Mouse (Mus musculus) midbrain, postnatal 0 days (tissue): ENCODE data around the gene Cactin. TPM values are rescaled to one million over a fixed set of nuclear protein-coding genes. Genes with fewer than 3 reads are reported as not detected.

Source experiments
- ATAC-seq: fragments of 200-750 bp; cut with Nextera tagmentation; 2 replicates; pipeline ENCODE4 v1.8.0; 2017; ENCODE audit warnings: moderate number of reproducible peaks, mild to moderate bottlenecking, moderate TSS enrichment, moderate library complexity; ENCODE audit not compliant: low FRiP score
- DNase-seq: peaks from one replicate; pipeline ENCODE4 v3.0.0-alpha.2; 2015; ENCODE audit warnings: low spot score
- H3K27ac ChIP-seq: fragments of 300-500 bp; sonication (generic); 2 replicates; pipeline ENCODE4 v1.5.1; 2014; ENCODE audit warnings: low read depth, mild to moderate bottlenecking, low read length, mixed read lengths
- H3K27me3 ChIP-seq: fragments of 300-500 bp; sonication (generic); 2 replicates; pipeline ENCODE4 v1.6.1; 2014; ENCODE audit warnings: low read length, control low read depth, mixed read lengths; ENCODE audit not compliant: insufficient read depth
- H3K36me3 ChIP-seq: fragments of 300-500 bp; sonication (generic); 2 replicates; pipeline ENCODE4 v1.6.1; 2014; ENCODE audit warnings: low read length, control low read depth, mixed read lengths; ENCODE audit not compliant: insufficient read depth
- H3K4me1 ChIP-seq: fragments of 300-500 bp; sonication (generic); 2 replicates; pipeline ENCODE4 v1.6.1; 2014; ENCODE audit warnings: mild to moderate bottlenecking, control low read depth, antibody characterized with exemption, low read length, mixed read lengths; ENCODE audit not compliant: insufficient read depth
- H3K4me2 ChIP-seq: fragments of 300-500 bp; sonication (generic); 2 replicates; pipeline ENCODE4 v1.6.1; 2014; ENCODE audit warnings: low read depth, mild to moderate bottlenecking, low read length, mixed read lengths; ENCODE audit not compliant: poor library complexity, severe bottlenecking
- H3K4me3 ChIP-seq: fragments of 300-500 bp; sonication (generic); 2 replicates; pipeline ENCODE4 v1.5.1; 2014; ENCODE audit warnings: low read depth, mild to moderate bottlenecking, low read length, moderate library complexity
- H3K9ac ChIP-seq: fragments of 300-500 bp; sonication (generic); replicated peaks from 2 replicates; pipeline ENCODE4 v1.6.1; 2014; ENCODE audit warnings: mild to moderate bottlenecking, low read length, moderate library complexity, mixed read lengths; ENCODE audit not compliant: poor library complexity, severe bottlenecking
- H3K9me3 ChIP-seq: fragments of 300-500 bp; sonication (generic); 2 replicates; pipeline ENCODE4 v1.6.1; 2016; ENCODE audit warnings: low read length, control low read depth
- CTCF ChIP-seq: IDR thresholded peaks from 2 replicates; pipeline ENCODE4 v1.5.1; 2016; ENCODE audit warnings: antibody characterized with exemption, mild to moderate bottlenecking
- WGBS: fragments of 180-500 bp; shearing (Covaris S2); extraction: QIAGEN DNeasy Blood & Tissue Kit; methylation state at CpG from one replicate; pipeline ENCODE4 v1.1.7; 2014; 5-methylcytosine and 5-hydroxymethylcytosine counted together
- polyA plus RNA-seq: library from polyadenylated mRNA; unstranded; fragments of >200 nt; fragmentation: Nextera tagmentation; extraction: Ambion mirVana; gene quantifications from 2 replicates; pipeline ENCODE4 v1.2.1, GENCODE M21; 2015
- total RNA-seq: library from RNA; depleted of rRNA; stranded (reverse); fragments of >200 nt; gene quantifications from 2 replicates; pipeline ENCODE4 v1.2.3, GENCODE M21; 2014

The Cactin gene
- total and polyA plus RNA-seq, 2 experiments from 2014 or later = 20.2 to 22.7 TPM

DNA sequence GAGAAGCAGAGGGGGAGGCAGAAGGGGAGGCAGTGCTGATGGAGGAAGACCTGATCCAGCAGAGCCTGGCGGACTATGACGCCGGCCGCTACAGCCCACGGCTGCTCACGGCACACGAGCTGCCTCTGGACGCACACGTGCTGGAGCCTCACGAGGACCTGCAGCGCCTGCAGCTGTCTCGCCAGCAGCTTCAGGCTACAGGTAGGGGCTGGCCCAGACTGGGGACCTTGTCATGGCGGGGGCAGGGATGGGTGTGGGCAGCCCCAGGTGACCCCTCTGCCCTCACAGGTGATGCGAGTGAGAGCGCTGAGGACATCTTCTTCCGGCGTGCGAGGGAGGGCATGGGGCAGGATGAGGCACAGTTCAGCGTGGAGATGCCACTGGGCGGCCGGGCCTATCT is 4.3 kb downstream of the Cactin start:
- Histone ChIP-seq H3K27ac (no peak overlapping the region), H3K36me3 (peaks cover 54% of the 10 kb centered on the region), H3K4me3 (no peak overlapping the region), H3K9me3 (no peaks in the 10 kb centered on the region), H3K27me3 (no peaks in the 10 kb centered on the region), H3K4me1 (no peaks in the 10 kb centered on the region), H3K9ac (no peak overlapping the region), H3K4me2 (no peak overlapping the region)
- no peak for TF ChIP-seq CTCF
- ATAC-seq = no peak
- WGBS = 91% methylated on average over 17 of the region's 21 CpGs
- DNase-seq = no peak

DNA sequence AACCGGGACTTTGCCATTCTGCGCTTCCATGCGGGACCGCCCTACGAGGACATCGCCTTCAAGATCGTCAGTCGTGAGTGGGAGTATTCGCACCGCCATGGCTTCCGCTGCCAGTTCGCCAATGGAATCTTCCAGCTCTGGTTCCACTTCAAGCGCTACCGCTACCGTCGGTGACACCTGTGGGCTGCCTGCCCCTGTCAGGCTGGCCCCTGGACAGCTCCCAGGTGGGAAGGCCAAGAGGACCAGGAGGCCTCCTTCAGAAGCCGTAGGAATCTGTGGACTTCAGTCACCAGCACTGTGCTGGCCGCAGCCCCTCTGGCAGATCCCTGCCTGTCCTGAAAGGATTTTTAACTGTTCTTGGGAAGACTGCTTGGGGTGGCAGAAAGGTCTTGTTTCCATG is 4.9 kb downstream of the Cactin start:
- Histone ChIP-seq H3K27me3 (no peaks in the 10 kb centered on the region), H3K36me3 (peaks cover 54% of the 10 kb centered on the region), H3K4me3 (no peak overlapping the region), H3K9me3 (no peaks in the 10 kb centered on the region), H3K27ac (no peak overlapping the region), H3K9ac (no peak overlapping the region), H3K4me1 (no peaks in the 10 kb centered on the region), H3K4me2 (no peak overlapping the region)
- ATAC-seq (no peak), DNase-seq (no peak)
- no peak for TF ChIP-seq CTCF
- WGBS = 92% methylated on average over 18 of the region's 18 CpGs

DNA sequence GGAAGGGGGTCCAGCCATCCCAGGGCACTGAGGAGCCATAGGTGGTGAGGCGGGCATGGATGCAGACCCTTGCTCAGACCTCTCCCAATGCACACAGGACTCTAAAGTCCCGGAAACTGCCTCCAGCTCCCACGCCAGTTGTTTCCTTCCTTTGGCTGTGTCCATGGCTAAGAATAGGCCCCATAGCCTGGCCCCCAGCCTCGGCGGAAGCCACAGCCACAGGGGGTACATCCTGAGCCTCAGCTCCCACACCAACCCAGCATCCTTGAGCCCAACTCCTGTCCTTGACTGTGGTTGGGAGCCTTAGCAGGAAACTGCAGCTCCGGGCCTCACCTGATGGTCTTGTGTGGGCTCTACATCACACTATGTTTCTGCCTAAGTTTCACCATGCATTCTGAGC is 6.0 kb downstream of the Cactin start:
- no peaks in the 10 kb centered on the region for H3K9me3 ChIP-seq
- no peak for TF ChIP-seq CTCF
- H3K27ac ChIP-seq = no peak overlapping the region
- WGBS = 78% methylated on average over 6 of the region's 6 CpGs
- no peak for ATAC-seq
- DNase-seq = no peak
- H3K9ac ChIP-seq = no peak overlapping the region
- H3K4me2 ChIP-seq = no peak overlapping the region
- peaks cover 54% of the 10 kb centered on the region for H3K36me3 ChIP-seq
- H3K4me1 ChIP-seq = no peaks in the 10 kb centered on the region
- no peaks in the 10 kb centered on the region for H3K27me3 ChIP-seq
- no peak overlapping the region for H3K4me3 ChIP-seq

DNA sequence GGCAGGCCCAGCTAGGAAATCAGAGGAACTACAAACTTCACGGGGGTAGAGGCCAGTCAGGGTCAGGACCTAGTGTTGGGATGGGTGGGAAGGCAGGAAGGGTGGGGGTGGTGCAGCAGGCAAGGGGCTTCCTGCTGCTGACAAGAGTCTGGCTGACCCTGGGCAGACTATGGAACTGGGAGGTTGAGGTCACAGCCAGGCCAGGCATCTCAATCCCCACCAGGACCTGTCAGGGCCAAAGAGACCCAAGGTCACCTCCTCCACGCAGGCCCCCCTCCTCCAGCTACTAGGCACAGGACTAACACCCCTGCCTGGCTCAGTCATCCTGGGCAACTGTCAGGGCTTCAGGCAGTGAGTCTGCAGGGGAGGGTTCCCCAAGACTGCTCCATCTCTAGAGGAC is 7.1 kb downstream of the Cactin start:
- Histone ChIP-seq H3K27me3 (peaks cover 8% of the 10 kb centered on the region), H3K4me1 (no peaks in the 10 kb centered on the region), H3K36me3 (peaks cover 47% of the 10 kb centered on the region), H3K4me2 (no peak overlapping the region), H3K9me3 (no peaks in the 10 kb centered on the region), H3K4me3 (no peak overlapping the region), H3K9ac (no peak overlapping the region), H3K27ac (no peak overlapping the region)
- ATAC-seq (no peak), DNase-seq (no peak)
- WGBS = 63% methylated on average over 2 of the region's 2 CpGs
- no peak for TF ChIP-seq CTCF

DNA sequence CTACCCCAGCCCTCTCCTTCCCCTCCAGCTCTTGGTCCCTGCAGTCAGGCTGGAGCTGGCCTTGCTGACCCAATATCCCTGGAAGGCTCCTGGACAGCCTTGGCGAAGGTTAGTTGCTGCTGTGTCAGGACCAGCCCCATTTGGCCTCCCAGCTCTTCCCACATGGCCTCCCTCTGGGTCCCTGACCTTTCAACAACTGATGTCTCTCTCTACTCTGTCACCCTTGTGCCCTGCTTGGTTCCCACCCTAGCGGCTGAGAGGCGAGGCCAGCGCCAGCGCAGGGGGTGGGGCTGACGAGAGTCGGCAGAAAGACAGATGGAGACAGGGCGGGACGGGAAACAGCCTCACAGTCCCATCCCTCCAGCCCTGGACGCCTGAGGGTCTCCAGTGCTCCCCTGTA is 7.5 kb downstream of the Cactin start, which contains the start of gene Tbxa2r:
Gene Tbxa2r, plus strand, starts transcription at position 346 of the 400 bp plus-strand sequence.
- ATAC-seq (no peak), DNase-seq (no peak)
- H3K4me1 ChIP-seq = no peaks in the 10 kb centered on the region
- no peak for TF ChIP-seq CTCF
- peaks cover 11% of the 10 kb centered on the region for H3K27me3 ChIP-seq
- no peak within 1 kb of the TSS for H3K4me2 ChIP-seq
- no peaks in the 10 kb centered on the region for H3K9me3 ChIP-seq
- no peak within 1 kb of the TSS for H3K27ac ChIP-seq
- no peak within 1 kb of the TSS for H3K9ac ChIP-seq
- peaks cover 43% of the 10 kb centered on the region for H3K36me3 ChIP-seq
- H3K4me3 ChIP-seq = no peak within 1 kb of the TSS
- 14% methylated on average over 10 of the region's 10 CpGs for WGBS

DNA sequence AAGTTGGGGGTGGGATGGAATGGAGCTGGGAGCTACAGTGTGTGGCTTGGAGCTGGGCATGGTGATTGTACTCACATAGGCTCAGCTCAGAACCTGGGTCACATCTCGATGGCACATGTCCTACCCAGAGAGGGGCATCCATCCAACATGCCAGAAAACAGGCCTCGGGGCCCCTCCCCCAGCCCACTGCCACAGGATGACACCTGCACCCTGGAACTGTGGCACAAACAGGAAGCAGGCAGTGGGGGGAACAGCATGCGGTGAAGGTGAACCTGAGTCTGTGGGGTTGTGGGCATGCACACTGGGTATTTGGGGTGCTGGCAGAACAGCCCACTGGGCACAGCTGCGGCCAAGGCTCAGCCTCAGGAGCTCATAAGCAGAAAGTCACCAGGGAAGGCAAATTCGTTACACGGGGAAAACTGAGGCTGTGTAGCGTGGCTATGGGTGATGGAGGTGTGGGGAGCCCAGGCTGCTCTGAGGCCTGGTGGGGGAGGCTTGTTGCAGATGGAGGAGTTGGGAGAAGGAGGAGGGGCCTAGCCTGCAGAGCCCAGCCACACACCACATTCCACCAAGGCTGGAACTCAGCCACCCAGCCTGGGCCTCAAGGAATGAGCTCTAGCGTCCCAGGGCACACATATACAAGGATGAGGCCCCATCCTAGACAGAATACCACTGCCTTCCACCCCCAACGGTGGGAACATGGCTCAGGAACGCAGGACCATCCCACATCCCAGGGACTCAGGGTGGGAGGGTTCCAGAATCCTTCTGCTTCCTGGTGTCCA is 8.5 kb downstream of the Cactin start:
- H3K9ac ChIP-seq = no peak overlapping the region
- 74% methylated on average over 10 of the region's 10 CpGs for WGBS
- no peak for DNase-seq
- no peak for ATAC-seq
- peaks cover 11% of the 10 kb centered on the region for H3K27me3 ChIP-seq
- no peak overlapping the region for H3K4me2 ChIP-seq
- H3K9me3 ChIP-seq = no peaks in the 10 kb centered on the region
- TF ChIP-seq CTCF = no peak
- no peak overlapping the region for H3K4me3 ChIP-seq
- H3K36me3 ChIP-seq = peaks cover 33% of the 10 kb centered on the region
- no peak overlapping the region for H3K27ac ChIP-seq
- no peaks in the 10 kb centered on the region for H3K4me1 ChIP-seq
